Mouse (Mus musculus): Measurements from ENCODE around the gene Per3. TPM values are rescaled to one million over a fixed set of nuclear protein-coding genes. Genes with fewer than 3 reads are reported as not detected.
A peak's percentile ranks its signal among the peaks of the same experiment; 100 is the strongest.

Gene Per3
- polyA plus RNA-seq, 1 experiment from 2014 or later = 6.9 TPM

- TF ChIP-seq EP300 (optimal IDR thresholded peaks at IDR 0.05) (no peak), CTCF (IDR thresholded peaks at IDR 0.05; ENCODE audit: low read depth) (no peak)
- H3K4me3 ChIP-seq (ENCODE audit: low read depth, low read length) = peak overlapping the region; percentile 96; the same call in 1 of the 2 replicates
- DNase-seq (ENCODE audit: low spot score) (no peak), ATAC-seq (ENCODE audit: low FRiP score, low TSS enrichment) (no peak)
- H3K27ac ChIP-seq (replicated peaks) = no peak overlapping the region
- WGBS = 77% methylated on average over 4 of the region's 4 CpGs
- no peak overlapping the region for H3K9ac ChIP-seq (ENCODE audit: low read length)
- no peaks in the 10 kb centered on the region for H3K9me3 ChIP-seq (ENCODE audit: control insufficient read depth, low read length)
- H3K4me2 ChIP-seq (replicated peaks; ENCODE audit: low read depth) = peak overlapping the region; percentile 61
- no peaks in the 10 kb centered on the region for H3K36me3 ChIP-seq (ENCODE audit: control insufficient read depth, insufficient read depth, low read length)
- no peaks in the 10 kb centered on the region for H3K4me1 ChIP-seq (replicated peaks; ENCODE audit: control insufficient read depth, insufficient read depth)
- H3K27me3 ChIP-seq (ENCODE audit: control insufficient read depth, insufficient read depth, low read length) = no peaks in the 10 kb centered on the region
Measured at GRCm38 (mm10) chr4:151058634-151059033, 14.2 kb upstream of the Per3 start.

- peak within 1 kb of the TSS; percentile 94 for H3K9ac ChIP-seq (ENCODE audit: low read length)
- peak within 1 kb of the TSS; percentile 99 for H3K27ac ChIP-seq (replicated peaks)
- H3K27me3 ChIP-seq (ENCODE audit: control insufficient read depth, insufficient read depth, low read length) = no peaks in the 10 kb centered on the region
- no peaks in the 10 kb centered on the region for H3K36me3 ChIP-seq (ENCODE audit: control insufficient read depth, insufficient read depth, low read length)
- no peak for TF ChIP-seq EP300 (optimal IDR thresholded peaks at IDR 0.05)
- peak; percentile 10; the same call in 1 of the 2 replicates for TF ChIP-seq CTCF (IDR thresholded peaks at IDR 0.05; ENCODE audit: low read depth)
- peak within 1 kb of the TSS; percentile 96 for H3K4me3 ChIP-seq (ENCODE audit: low read depth, low read length)
- no peaks in the 10 kb centered on the region for H3K9me3 ChIP-seq (ENCODE audit: control insufficient read depth, low read length)
- H3K4me2 ChIP-seq (replicated peaks; ENCODE audit: low read depth) = peak within 1 kb of the TSS; percentile 63
- ATAC-seq (ENCODE audit: low FRiP score, low TSS enrichment) = peak; percentile 99
- no peaks in the 10 kb centered on the region for H3K4me1 ChIP-seq (replicated peaks; ENCODE audit: control insufficient read depth, insufficient read depth)
- DNase-seq (ENCODE audit: low spot score) = peak; percentile 100
- under 1% methylated on average over 112 of the region's 114 CpGs for WGBS
Measured at GRCm38 (mm10) chr4:151057347-151058321, 13.2 kb upstream of the Per3 start, which contains the start of gene Vamp3. Gene Vamp3, minus strand, starts transcription at chr4:151057963.

GRCm38 (mm10) chr4:151051162-151051561 is 6.7 kb upstream of the Per3 start:
- no peak for DNase-seq (ENCODE audit: low spot score)
- H3K4me3 ChIP-seq (ENCODE audit: low read depth, low read length) = no peak overlapping the region
- TF ChIP-seq CTCF (IDR thresholded peaks at IDR 0.05; ENCODE audit: low read depth) (no peak), EP300 (optimal IDR thresholded peaks at IDR 0.05) (no peak)
- no peaks in the 10 kb centered on the region for H3K9me3 ChIP-seq (ENCODE audit: control insufficient read depth, low read length)
- H3K4me1 ChIP-seq (replicated peaks; ENCODE audit: control insufficient read depth, insufficient read depth) = no peaks in the 10 kb centered on the region
- 0 out of 2 replicates have a peak, but pooled peaks cover 8% of the 10 kb centered on the region for H3K36me3 ChIP-seq (ENCODE audit: control insufficient read depth, insufficient read depth, low read length)
- H3K27ac ChIP-seq (replicated peaks) = no peak overlapping the region
- WGBS = 79% methylated on average over 1 of the region's 1 CpGs
- no peaks in the 10 kb centered on the region for H3K27me3 ChIP-seq (ENCODE audit: control insufficient read depth, insufficient read depth, low read length)
- no peak overlapping the region for H3K9ac ChIP-seq (ENCODE audit: low read length)
- no peak for ATAC-seq (ENCODE audit: low FRiP score, low TSS enrichment)
- H3K4me2 ChIP-seq (replicated peaks; ENCODE audit: low read depth) = no peak overlapping the region

DNA sequence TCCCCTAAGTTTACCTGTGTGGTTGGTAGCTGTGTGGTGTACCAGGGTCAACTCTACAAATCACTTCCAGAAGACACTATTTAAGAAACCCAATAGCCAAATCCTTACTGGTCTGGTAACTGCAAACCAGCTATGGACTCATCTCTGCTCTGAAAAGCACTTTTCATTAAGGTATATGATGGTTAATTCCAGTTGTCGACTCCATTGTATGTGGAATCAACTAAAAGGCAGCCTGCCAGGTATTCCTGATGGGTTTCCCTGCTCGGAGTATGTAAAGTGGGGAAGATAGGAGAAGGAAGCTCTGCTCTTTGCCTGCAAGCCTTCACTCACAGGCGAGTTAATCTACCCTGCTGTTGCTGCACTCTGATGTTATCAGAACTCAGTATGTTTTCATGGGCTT is 2.1 kb upstream of the Per3 start:
- H3K9me3 ChIP-seq (ENCODE audit: control insufficient read depth, low read length) = no peaks in the 10 kb centered on the region
- ATAC-seq (ENCODE audit: low FRiP score, low TSS enrichment) = no peak
- DNase-seq (ENCODE audit: low spot score) = no peak
- no peak overlapping the region for H3K4me3 ChIP-seq (ENCODE audit: low read depth, low read length)
- H3K4me1 ChIP-seq (replicated peaks; ENCODE audit: control insufficient read depth, insufficient read depth) = no peaks in the 10 kb centered on the region; the same call in 1 of the 2 replicates
- no peak overlapping the region for H3K27ac ChIP-seq (replicated peaks)
- H3K27me3 ChIP-seq (ENCODE audit: control insufficient read depth, insufficient read depth, low read length) = no peaks in the 10 kb centered on the region
- WGBS = 86% methylated on average over 3 of the region's 3 CpGs
- TF ChIP-seq EP300 (optimal IDR thresholded peaks at IDR 0.05) (no peak), CTCF (IDR thresholded peaks at IDR 0.05; ENCODE audit: low read depth) (no peak)
- H3K4me2 ChIP-seq (replicated peaks; ENCODE audit: low read depth) = no peak overlapping the region
- H3K36me3 ChIP-seq (ENCODE audit: control insufficient read depth, insufficient read depth, low read length) = 0 out of 2 replicates have a peak, but pooled peaks cover 7% of the 10 kb centered on the region
- no peak overlapping the region for H3K9ac ChIP-seq (ENCODE audit: low read length)

- Histone ChIP-seq H3K27ac (replicated peaks) (no peak overlapping the region), H3K27me3 (ENCODE audit: control insufficient read depth, insufficient read depth, low read length) (no peaks in the 10 kb centered on the region), H3K4me3 (ENCODE audit: low read depth, low read length) (peak overlapping the region; percentile 59), H3K4me1 (replicated peaks; ENCODE audit: control insufficient read depth, insufficient read depth) (no peaks in the 10 kb centered on the region; the same call in 1 of the 2 replicates), H3K9ac (ENCODE audit: low read length) (peak overlapping the region; percentile 24; the same call in 1 of the 2 replicates), H3K4me2 (replicated peaks; ENCODE audit: low read depth) (peak overlapping the region; percentile 97), H3K36me3 (ENCODE audit: control insufficient read depth, insufficient read depth, low read length) (0 out of 2 replicates have a peak, but pooled peaks cover 5% of the 10 kb centered on the region), H3K9me3 (ENCODE audit: control insufficient read depth, low read length) (no peaks in the 10 kb centered on the region)
- 5% methylated on average over 17 of the region's 21 CpGs for WGBS
- no peak; the same call in 1 of the 2 replicates for ATAC-seq (ENCODE audit: low FRiP score, low TSS enrichment)
- DNase-seq (ENCODE audit: low spot score) = no peak
- TF ChIP-seq CTCF (IDR thresholded peaks at IDR 0.05; ENCODE audit: low read depth) (no peak), EP300 (optimal IDR thresholded peaks at IDR 0.05) (no peak)
Measured at GRCm38 (mm10) chr4:151044944-151045570, 592 bp upstream of the Per3 start.
